Mouse (Mus musculus) neural tube, embryonic 13.5 days (tissue): ENCODE measurements around the gene Klre1. TPM values are rescaled to one million over a fixed set of nuclear protein-coding genes. Genes with fewer than 3 reads are reported as not detected.
A peak's percentile ranks its signal among the peaks of the same experiment; 100 is the strongest.

ENCODE experiments used
- ATAC-seq: fragments of 200-750 bp; cut with Nextera tagmentation; 2 replicates; pipeline ENCODE4 v1.8.0; 2017; ENCODE audit warnings: low read depth, mild to moderate bottlenecking, moderate TSS enrichment, moderate library complexity
- H3K27ac ChIP-seq: fragments of 300-500 bp; sonication (generic); replicated peaks from 2 replicates; pipeline ENCODE4 v1.5.1; 2015; ENCODE audit warnings: moderate library complexity, mild to moderate bottlenecking, inconsistent platforms
- H3K27me3 ChIP-seq: fragments of 300-500 bp; sonication (generic); 2 replicates; pipeline ENCODE4 v1.6.1; 2015; ENCODE audit warnings: mild to moderate bottlenecking, inconsistent platforms
- H3K36me3 ChIP-seq: fragments of 300-500 bp; sonication (generic); 2 replicates; pipeline ENCODE4 v1.6.1; 2015; ENCODE audit warnings: mild to moderate bottlenecking, inconsistent platforms
- H3K4me1 ChIP-seq: fragments of 300-500 bp; sonication (generic); replicated peaks from 2 replicates; pipeline ENCODE4 v1.6.1; 2015; ENCODE audit warnings: inconsistent platforms
- H3K4me2 ChIP-seq: fragments of 300-500 bp; sonication (generic); 2 replicates; pipeline ENCODE4 v1.6.1; 2015; ENCODE audit warnings: inconsistent platforms, mild to moderate bottlenecking, moderate library complexity
- H3K4me3 ChIP-seq: fragments of 300-500 bp; sonication (generic); 2 replicates; pipeline ENCODE4 v1.5.1; 2015; ENCODE audit warnings: mild to moderate bottlenecking, inconsistent platforms
- H3K9ac ChIP-seq: fragments of 300-500 bp; sonication (generic); 2 replicates; pipeline ENCODE4 v1.6.1; 2015; ENCODE audit warnings: moderate library complexity, mild to moderate bottlenecking, inconsistent platforms
- H3K9me3 ChIP-seq: fragments of 300-500 bp; sonication (generic); 2 replicates; pipeline ENCODE4 v1.6.1; 2016; ENCODE audit warnings: inconsistent platforms
- WGBS: fragments of 180-500 bp; shearing (Covaris S2); methylation state at CpG from one replicate; pipeline ENCODE4 v1.1.7; 2015; 5-methylcytosine and 5-hydroxymethylcytosine counted together
- polyA plus RNA-seq: library from polyadenylated mRNA; unstranded; fragments of >200 nt; fragmentation: Nextera tagmentation; extraction: Ambion mirVana; gene quantifications from 2 replicates; pipeline ENCODE4 v1.2.1, GENCODE M21; 2015

Klre1 gene
- not detected in 2 replicates for polyA plus RNA-seq

- Histone ChIP-seq H3K4me3 (no peak within 1 kb of the TSS), H3K36me3 (no peaks in the 10 kb centered on the region), H3K27me3 (no peaks in the 10 kb centered on the region), H3K4me1 (no peaks in the 10 kb centered on the region), H3K9ac (no peak within 1 kb of the TSS), H3K4me2 (no peak within 1 kb of the TSS), H3K27ac (no peak within 1 kb of the TSS), H3K9me3 (no peaks in the 10 kb centered on the region)
- WGBS: 95% methylated on average over 8 of the region's 8 CpGs
- ATAC-seq: no peak
Measured at GRCm38 (mm10) chr6:129577605-129578004, at the start of gene Klre1. Gene Klre1, plus strand, starts transcription at chr6:129577905.

DNA sequence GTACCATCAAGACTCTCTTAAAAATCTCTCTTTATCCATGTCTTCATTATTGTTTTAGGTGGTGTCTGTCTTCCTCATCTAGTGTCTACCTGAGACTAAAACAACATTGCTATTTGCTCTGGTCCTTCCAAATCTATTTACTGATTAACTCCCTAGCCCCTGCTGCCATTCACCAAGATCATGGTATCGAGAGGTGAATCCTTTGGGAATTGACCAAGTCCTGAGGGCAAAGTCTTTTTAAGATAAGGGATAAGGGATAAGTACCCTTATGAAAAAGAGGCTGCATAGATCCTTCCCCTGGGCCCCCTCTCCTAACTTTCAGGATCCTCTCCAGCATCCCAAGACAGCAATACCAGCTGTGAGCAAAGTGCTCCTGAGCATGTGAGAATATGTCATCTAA is 48.1 kb upstream of the Klre1 start:
- Histone ChIP-seq H3K27me3 (no peaks in the 10 kb centered on the region), H3K4me2 (no peak overlapping the region), H3K4me1 (peaks cover 11% of the 10 kb centered on the region), H3K4me3 (no peak overlapping the region), H3K9ac (no peak overlapping the region), H3K36me3 (no peaks in the 10 kb centered on the region), H3K9me3 (no peaks in the 10 kb centered on the region), H3K27ac (no peak overlapping the region)
- no peak for ATAC-seq
- WGBS: 77% methylated on average over 1 of the region's 1 CpGs

DNA sequence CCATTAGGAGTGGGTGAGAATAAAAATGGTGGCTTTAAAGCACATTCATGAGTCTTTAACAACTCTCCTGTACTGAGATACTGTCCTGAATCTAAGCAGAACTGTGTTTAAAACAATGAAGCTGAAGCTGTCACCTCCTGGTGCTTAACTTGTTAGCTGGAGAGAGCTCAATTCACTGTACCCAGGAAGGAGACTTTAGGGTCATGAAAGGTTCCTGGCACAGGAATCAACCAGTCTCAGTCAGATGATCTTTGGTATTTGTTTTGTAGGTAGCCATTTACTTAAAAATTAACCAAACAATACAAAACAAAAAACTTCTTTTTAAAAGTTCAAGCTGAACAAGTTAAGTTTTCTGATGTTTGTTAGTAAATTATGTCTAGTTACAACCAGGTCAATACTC is 47.4 kb upstream of the Klre1 start:
- ATAC-seq: no peak
- Histone ChIP-seq H3K27me3 (no peaks in the 10 kb centered on the region), H3K27ac (no peak overlapping the region)

GRCm38 (mm10) chr6:129532556-129532941 is 45.2 kb upstream of the Klre1 start:
- Histone ChIP-seq H3K4me2 (peak overlapping the region; percentile 63), H3K4me3 (peak overlapping the region; percentile 76), H3K36me3 (peaks cover 4% of the 10 kb centered on the region), H3K27me3 (no peaks in the 10 kb centered on the region), H3K9me3 (no peaks in the 10 kb centered on the region), H3K4me1 (peaks cover 36% of the 10 kb centered on the region), H3K9ac (peak overlapping the region; percentile 91), H3K27ac (peak overlapping the region; percentile 89)
- WGBS: 36% methylated on average over 7 of the region's 7 CpGs
- peak; percentile 40; the same call in 1 of the 2 replicates for ATAC-seq

More for the DNA sequence above, 47.4 kb upstream of the Klre1 start:
- no peaks in the 10 kb centered on the region for H3K36me3 ChIP-seq
- no peak overlapping the region for H3K9ac ChIP-seq
- no peaks in the 10 kb centered on the region for H3K9me3 ChIP-seq
- H3K4me1 ChIP-seq: peaks cover 17% of the 10 kb centered on the region
- no peak overlapping the region for H3K4me3 ChIP-seq
- no peak overlapping the region for H3K4me2 ChIP-seq

- Histone ChIP-seq H3K27ac (peak within 1 kb of the TSS; percentile 89), H3K36me3 (peaks cover 10% of the 10 kb centered on the region), H3K9ac (peak within 1 kb of the TSS; percentile 91), H3K4me2 (peak within 1 kb of the TSS; percentile 63), H3K27me3 (no peaks in the 10 kb centered on the region), H3K4me3 (peak within 1 kb of the TSS; percentile 76), H3K9me3 (no peaks in the 10 kb centered on the region), H3K4me1 (peaks cover 36% of the 10 kb centered on the region)
- ATAC-seq: peak; percentile 87
- WGBS: under 1% methylated on average over 55 of the region's 55 CpGs
Measured at GRCm38 (mm10) chr6:129532942-129533860, 44.5 kb upstream of the Klre1 start, which contains the start of gene Gabarapl1. Gene Gabarapl1, plus strand, starts transcription at chr6:129533160.

DNA sequence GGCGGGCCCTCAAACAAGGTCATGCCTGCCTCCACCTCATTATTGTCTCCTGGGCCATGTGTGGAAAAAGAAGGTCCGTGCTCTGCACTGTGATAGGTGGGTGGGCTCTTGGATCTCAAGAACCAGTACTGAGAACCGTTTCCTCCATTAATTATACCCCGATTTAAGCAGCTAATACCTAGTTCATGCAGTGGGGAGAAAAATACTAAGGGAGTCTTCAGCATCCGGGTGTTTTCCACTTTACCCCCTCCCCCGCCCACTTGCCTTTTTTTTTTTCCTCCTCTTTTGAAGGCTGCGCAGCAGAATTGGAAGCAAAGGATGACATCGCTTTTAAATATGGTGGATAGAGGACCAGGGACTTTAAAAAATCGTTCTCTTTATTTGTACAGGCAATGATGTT is 43.6 kb upstream of the Klre1 start:
- Histone ChIP-seq H3K27ac (peak overlapping the region; percentile 89), H3K27me3 (no peaks in the 10 kb centered on the region)
- 13% methylated on average over 9 of the region's 9 CpGs for WGBS

DNA sequence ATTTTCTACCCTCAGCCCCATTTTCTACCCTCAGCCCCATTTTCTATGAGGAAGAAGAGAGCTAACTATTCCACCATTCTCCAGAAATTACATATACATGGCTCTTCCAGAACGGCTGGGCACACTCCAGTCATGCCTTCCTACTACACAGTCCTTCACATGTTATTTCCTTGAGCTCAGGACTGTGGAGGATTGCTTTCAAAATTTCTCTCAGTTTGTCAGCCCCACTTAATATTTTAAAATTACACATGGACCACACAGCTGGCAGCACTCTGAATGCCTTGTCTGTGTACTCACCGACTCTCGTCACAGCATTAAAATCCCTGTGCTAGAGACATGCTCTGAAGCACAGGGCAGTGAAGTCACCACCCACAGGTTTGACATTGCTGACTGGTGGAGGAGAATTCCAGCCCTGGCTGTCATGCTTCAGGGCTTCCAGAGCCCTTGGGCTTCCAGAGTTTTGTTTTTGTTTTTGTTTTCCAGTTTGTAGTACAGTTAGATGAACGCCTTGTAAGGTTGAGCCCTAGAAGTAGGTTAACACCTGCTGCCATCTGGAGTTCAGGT is 43.0 kb upstream of the Klre1 start:
- Histone ChIP-seq H3K4me3 (peak overlapping the region; percentile 76), H3K4me2 (peak overlapping the region; percentile 63), H3K36me3 (peaks cover 25% of the 10 kb centered on the region), H3K9ac (peak overlapping the region; percentile 91), H3K27ac (peak overlapping the region; percentile 89; the same call in 1 of the 2 replicates), H3K27me3 (no peaks in the 10 kb centered on the region), H3K4me1 (peaks cover 36% of the 10 kb centered on the region), H3K9me3 (no peaks in the 10 kb centered on the region)
- 47% methylated on average over 4 of the region's 4 CpGs for WGBS
- ATAC-seq: 0 out of 2 replicates have a peak, but pooled peaks have one; percentile 16

More for the DNA sequence above, 43.6 kb upstream of the Klre1 start:
- Histone ChIP-seq H3K36me3 (peaks cover 19% of the 10 kb centered on the region), H3K4me1 (peaks cover 36% of the 10 kb centered on the region), H3K9ac (peak overlapping the region; percentile 91), H3K4me3 (peak overlapping the region; percentile 76), H3K9me3 (no peaks in the 10 kb centered on the region), H3K4me2 (peak overlapping the region; percentile 63)
- peak; percentile 59 for ATAC-seq

GRCm38 (mm10) chr6:129535723-129536122 is 42.0 kb upstream of the Klre1 start:
- Histone ChIP-seq H3K4me3 (peak overlapping the region; percentile 76), H3K4me1 (peaks cover 36% of the 10 kb centered on the region), H3K27ac (no peak overlapping the region), H3K4me2 (peak overlapping the region; percentile 63), H3K27me3 (no peaks in the 10 kb centered on the region), H3K9ac (peak overlapping the region; percentile 91; the same call in 1 of the 2 replicates), H3K36me3 (peaks cover 35% of the 10 kb centered on the region), H3K9me3 (no peaks in the 10 kb centered on the region)
- no peak for ATAC-seq
- 85% methylated on average over 4 of the region's 4 CpGs for WGBS

GRCm38 (mm10) chr6:129538555-129538954 is 39.1 kb upstream of the Klre1 start:
- no peak overlapping the region for H3K27ac ChIP-seq
- 91% methylated on average over 6 of the region's 6 CpGs for WGBS
- peaks cover 37% of the 10 kb centered on the region for H3K4me1 ChIP-seq
- H3K36me3 ChIP-seq: peaks cover 55% of the 10 kb centered on the region
- no peak overlapping the region for H3K4me2 ChIP-seq
- no peak for ATAC-seq
- no peak overlapping the region for H3K4me3 ChIP-seq
- H3K27me3 ChIP-seq: no peaks in the 10 kb centered on the region
- H3K9me3 ChIP-seq: no peaks in the 10 kb centered on the region
- H3K9ac ChIP-seq: no peak overlapping the region

GRCm38 (mm10) chr6:129541931-129542330 is 35.8 kb upstream of the Klre1 start:
- Histone ChIP-seq H3K9me3 (no peaks in the 10 kb centered on the region), H3K36me3 (peaks cover 55% of the 10 kb centered on the region), H3K4me3 (no peak overlapping the region), H3K4me1 (peaks cover 16% of the 10 kb centered on the region), H3K9ac (0 out of 2 replicates have a peak overlapping the region, but pooled peaks have one; percentile 26), H3K27me3 (no peaks in the 10 kb centered on the region), H3K27ac (no peak overlapping the region), H3K4me2 (no peak overlapping the region)
- 55% methylated on average over 9 of the region's 9 CpGs for WGBS
- no peak for ATAC-seq

DNA sequence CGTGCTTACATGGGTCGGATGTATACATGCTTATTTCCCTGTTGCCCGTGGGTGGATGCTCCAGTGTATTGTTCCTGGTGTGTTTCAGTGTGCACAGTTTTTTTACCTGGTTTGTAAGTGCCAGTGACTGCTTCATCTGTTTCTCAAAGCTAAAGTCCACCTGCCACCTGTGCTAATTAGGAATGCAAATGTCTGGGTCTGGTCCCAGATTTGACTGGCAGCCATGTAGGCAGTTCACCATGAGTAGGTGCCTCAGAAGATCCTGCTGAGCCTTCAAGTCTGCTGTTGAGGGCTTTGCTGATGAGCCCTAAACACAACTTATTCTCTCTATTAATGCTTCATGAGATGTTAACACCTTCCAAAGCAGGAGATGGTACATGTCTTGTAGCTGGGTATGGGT is 35.2 kb upstream of the Klre1 start:
- Histone ChIP-seq H3K4me2 (no peak overlapping the region), H3K27me3 (no peaks in the 10 kb centered on the region), H3K27ac (no peak overlapping the region), H3K4me3 (no peak overlapping the region), H3K4me1 (peaks cover 14% of the 10 kb centered on the region; the same call in 1 of the 2 replicates), H3K9me3 (no peaks in the 10 kb centered on the region), H3K9ac (no peak overlapping the region), H3K36me3 (peaks cover 51% of the 10 kb centered on the region)
- 96% methylated on average over 3 of the region's 3 CpGs for WGBS
- no peak for ATAC-seq
